Mouse (Mus musculus) hindbrain, embryonic 10.5 days (tissue): Measurements from ENCODE around the gene Hist1h2ac. TPM values are rescaled to one million over a fixed set of nuclear protein-coding genes. Genes with fewer than 3 reads are reported as not detected.
"Not testable (repeated sequence)": the region's sequence is repeated elsewhere in the genome, so short reads cannot be mapped to it uniquely, and the experiment has no call there.

Source experiments
- DNase-seq: peaks from one replicate; pipeline ENCODE4 v3.0.0-alpha.2; 2017; ENCODE audit warnings: low spot score
- H3K27ac ChIP-seq: fragments of 300-500 bp; sonication (generic); 2 replicates; pipeline ENCODE4 v1.5.1; 2016; ENCODE audit warnings: mild to moderate bottlenecking, moderate library complexity
- H3K27me3 ChIP-seq: fragments of 300-500 bp; sonication (generic); 2 replicates; pipeline ENCODE4 v1.6.1; 2016; ENCODE audit warnings: mild to moderate bottlenecking; ENCODE audit not compliant: poor library complexity, insufficient read depth, severe bottlenecking
- H3K36me3 ChIP-seq: fragments of 300-500 bp; sonication (generic); 2 replicates; pipeline ENCODE4 v1.6.1; 2016; ENCODE audit warnings: mild to moderate bottlenecking, moderate library complexity
- H3K4me1 ChIP-seq: fragments of 300-500 bp; sonication (generic); replicated peaks from 2 replicates; pipeline ENCODE4 v1.6.1; 2016; ENCODE audit warnings: mild to moderate bottlenecking
- H3K4me3 ChIP-seq: fragments of 300-500 bp; sonication (generic); 2 replicates; pipeline ENCODE4 v1.5.1; 2016; ENCODE audit warnings: mild to moderate bottlenecking, moderate library complexity
- H3K9me3 ChIP-seq: fragments of 300-500 bp; sonication (generic); 2 replicates; pipeline ENCODE4 v1.6.1; 2016; ENCODE audit warnings: mild to moderate bottlenecking, moderate library complexity
- WGBS: fragments of 180-500 bp; shearing (Covaris S2); methylation state at CpG from one replicate; pipeline ENCODE4 v1.1.7; 2016; 5-methylcytosine and 5-hydroxymethylcytosine counted together
- polyA plus RNA-seq: library from polyadenylated mRNA; unstranded; fragments of >200 nt; fragmentation: Nextera tagmentation; extraction: Ambion mirVana; gene quantifications from 2 replicates; pipeline ENCODE4 v1.2.1, GENCODE M21; 2016

Gene Hist1h2ac
- polyA plus RNA-seq, 1 experiment from 2014 or later, result 0.80 TPM

DNA sequence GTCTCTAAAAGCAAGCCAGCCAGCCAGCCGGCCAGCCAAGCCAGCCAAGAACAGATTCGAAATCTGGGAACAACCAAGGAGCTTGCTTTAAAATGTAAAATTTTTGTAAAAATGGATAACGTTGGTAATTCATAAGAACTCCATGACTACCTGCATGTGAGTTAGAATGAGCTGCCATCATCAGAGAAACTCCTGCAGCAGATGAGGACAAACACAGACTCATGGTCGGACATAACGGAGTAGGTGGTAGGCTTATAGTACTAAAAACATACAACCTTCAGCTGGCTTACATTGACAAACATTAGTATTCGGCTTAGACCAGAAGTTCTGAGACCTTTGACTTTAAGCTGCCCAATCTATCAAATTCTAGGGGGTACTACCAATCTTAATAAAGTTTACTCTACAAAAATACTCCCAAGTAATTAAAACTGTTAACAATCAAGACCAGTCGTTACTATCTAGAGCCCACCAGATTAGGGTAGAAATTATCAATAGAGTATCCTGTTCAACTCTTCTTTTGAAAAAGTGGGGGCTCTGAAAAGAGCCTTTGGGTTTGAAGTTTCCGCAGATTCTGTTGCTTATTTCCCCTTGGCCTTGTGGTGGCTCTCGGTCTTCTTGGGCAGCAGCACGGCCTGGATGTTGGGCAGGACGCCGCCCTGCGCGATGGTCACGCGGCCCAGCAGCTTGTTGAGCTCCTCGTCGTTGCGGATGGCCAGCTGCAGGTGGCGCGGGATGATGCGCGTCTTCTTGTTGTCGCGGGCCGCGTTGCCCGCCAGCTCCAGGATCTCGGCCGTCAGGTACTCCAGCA lies 597 bp downstream of the Hist1h2ac start:
- 11% methylated on average over 18 of the region's 30 CpGs for WGBS
- not testable (repeated sequence) for H3K27me3 ChIP-seq, H3K9me3 ChIP-seq, H3K36me3 ChIP-seq
- Histone ChIP-seq H3K4me1 (peaks cover 26% of the 10 kb centered on the region), H3K27ac (peak overlapping the region; percentile 88), H3K4me3 (peak overlapping the region; percentile 52)
- DNase-seq, result peak; percentile 34

DNA sequence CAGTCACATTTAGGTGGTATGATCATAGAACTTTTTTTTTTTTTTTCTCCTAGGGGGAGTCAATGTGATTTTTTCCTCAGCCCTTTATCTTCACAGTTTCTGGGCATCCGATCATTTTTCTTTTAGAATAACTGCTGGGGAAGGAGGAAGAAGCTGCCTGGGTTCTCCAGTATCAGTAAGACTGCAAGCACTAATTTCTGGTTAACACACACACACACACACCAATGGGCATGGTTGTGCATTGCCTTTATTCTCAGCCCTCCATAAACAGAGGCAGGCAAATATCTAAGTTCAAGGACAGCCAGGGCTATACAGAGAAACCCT lies 1.2 kb downstream of the Hist1h2ac start:
- no peaks in the 10 kb centered on the region for H3K36me3 ChIP-seq
- H3K27ac ChIP-seq, result peak overlapping the region; percentile 88
- DNase-seq, result no peak
- H3K9me3 ChIP-seq, result no peaks in the 10 kb centered on the region
- H3K4me3 ChIP-seq, result peak overlapping the region; percentile 52
- H3K27me3 ChIP-seq, result no peaks in the 10 kb centered on the region
- 66% methylated on average over 1 of the region's 1 CpGs for WGBS
- peaks cover 26% of the 10 kb centered on the region for H3K4me1 ChIP-seq

GRCm38 (mm10) chr13:23681990-23682582 lies 1.7 kb downstream of the Hist1h2ac start:
- WGBS, result 84% methylated on average over 6 of the region's 6 CpGs
- Histone ChIP-seq H3K4me3 (peak overlapping the region; percentile 52), H3K27ac (peak overlapping the region; percentile 88; the same call in 1 of the 2 replicates), H3K4me1 (peaks cover 26% of the 10 kb centered on the region), H3K27me3 (no peaks in the 10 kb centered on the region), H3K36me3 (no peaks in the 10 kb centered on the region), H3K9me3 (no peaks in the 10 kb centered on the region)
- DNase-seq, result peak; percentile 7

DNA sequence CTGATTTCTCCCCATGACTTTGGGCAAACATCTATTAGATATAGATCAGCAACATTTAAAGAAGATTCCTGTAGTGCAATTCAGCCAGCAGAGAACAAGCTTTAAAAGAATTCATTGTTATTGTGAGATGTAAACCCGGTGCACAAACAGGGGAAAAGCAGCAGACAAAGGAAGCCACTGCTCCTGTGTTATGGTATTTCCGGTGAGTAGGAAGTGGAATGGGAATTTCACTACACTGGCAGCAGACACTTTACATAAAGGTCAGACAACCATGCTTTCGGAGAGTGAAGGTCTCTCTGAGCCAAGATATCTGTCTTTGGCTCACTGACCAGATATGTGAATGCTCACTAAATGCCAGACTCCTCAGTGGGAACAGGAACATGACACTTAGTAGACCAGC lies 21.2 kb downstream of the Hist1h2ac start:
- no peak overlapping the region for H3K27ac ChIP-seq
- H3K4me3 ChIP-seq, result no peak overlapping the region
- H3K36me3 ChIP-seq, result no peaks in the 10 kb centered on the region
- H3K9me3 ChIP-seq, result no peaks in the 10 kb centered on the region
- no peak for DNase-seq
- H3K4me1 ChIP-seq, result no peaks in the 10 kb centered on the region
- 78% methylated on average over 3 of the region's 3 CpGs for WGBS
- H3K27me3 ChIP-seq, result no peaks in the 10 kb centered on the region

DNA sequence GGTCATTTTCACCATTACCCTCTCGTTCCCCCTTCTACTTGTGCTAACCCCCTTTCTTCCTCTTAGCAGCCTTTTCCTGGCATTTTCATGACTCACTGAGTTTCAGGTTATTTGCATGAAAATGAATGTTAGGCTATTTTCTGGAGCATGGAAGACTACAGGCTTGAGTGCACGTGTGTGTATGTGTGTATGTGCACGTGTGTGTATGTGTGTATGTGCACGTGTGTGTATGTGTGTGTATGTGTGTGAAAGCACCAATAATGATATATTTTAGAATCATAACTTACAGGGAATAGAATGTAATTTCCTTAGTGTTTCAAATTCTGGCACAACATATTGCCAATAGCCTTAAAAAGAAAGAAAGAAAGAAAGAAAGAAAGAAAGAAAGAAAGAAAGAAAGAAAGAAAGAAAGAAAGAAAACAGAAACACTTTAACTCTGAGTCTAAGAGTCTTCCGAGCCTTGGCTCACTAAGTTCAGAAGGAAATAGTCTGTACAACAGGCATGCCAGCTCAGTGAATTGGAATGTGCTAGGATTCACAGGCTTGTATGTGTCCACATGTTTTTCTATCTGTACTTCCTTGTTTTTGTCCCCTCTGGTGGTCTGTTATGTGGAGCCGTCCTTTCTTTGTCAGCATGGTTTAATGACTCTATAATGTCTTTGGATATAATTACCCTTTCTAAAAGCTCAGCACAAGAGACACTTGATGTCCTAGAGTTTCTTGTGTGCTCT lies 23.9 kb downstream of the Hist1h2ac start:
- DNase-seq, result no peak
- no peaks in the 10 kb centered on the region for H3K9me3 ChIP-seq
- H3K36me3 ChIP-seq, result no peaks in the 10 kb centered on the region
- WGBS, result 80% methylated on average over 6 of the region's 6 CpGs
- H3K4me3 ChIP-seq, result no peak overlapping the region
- H3K27me3 ChIP-seq, result no peaks in the 10 kb centered on the region
- no peak overlapping the region for H3K27ac ChIP-seq
- no peaks in the 10 kb centered on the region for H3K4me1 ChIP-seq

Other genes with a start within 250 kb of the Hist1h2ac start
- gene Btn1a1, start 218.0 kb downstream of the Hist1h2ac start, polyA plus RNA-seq, result 0.04 TPM in 1 of 2 replicates, not detected in the other
- 0.29 and 0.35 TPM in 2 replicates for gene Btn2a2, start 195.1 kb downstream of the Hist1h2ac start, polyA plus RNA-seq
- gene Hist1h4h, start 152.9 kb downstream of the Hist1h2ac start, polyA plus RNA-seq, result 5.8 and 7.4 TPM in 2 replicates
- 7.8 and 9.2 TPM in 2 replicates for gene Hist1h2af, start 150.0 kb downstream of the Hist1h2ac start, polyA plus RNA-seq
- 3.3 and 6.0 TPM in 2 replicates for gene Hist1h3g, start 148.5 kb downstream of the Hist1h2ac start, polyA plus RNA-seq
- gene Hist1h2bh, start 140.6 kb downstream of the Hist1h2ac start, polyA plus RNA-seq, result 0.51 and 1.1 TPM in 2 replicates
- gene Hist1h3f, start 139.9 kb downstream of the Hist1h2ac start, polyA plus RNA-seq, result 0.92 and 1.1 TPM in 2 replicates
- gene Hist1h4f, start 132.3 kb downstream of the Hist1h2ac start, polyA plus RNA-seq, result 0.56 TPM in 1 of 2 replicates, not detected in the other
- gene Hist1h1d, start 130.7 kb downstream of the Hist1h2ac start, polyA plus RNA-seq, result 0.37 and 0.49 TPM in 2 replicates
- gene Hist1h3e, start 121.6 kb downstream of the Hist1h2ac start, polyA plus RNA-seq, result 5.3 and 5.6 TPM in 2 replicates
- 102 and 103 TPM in 2 replicates for gene Hist1h2ae, start 112.7 kb downstream of the Hist1h2ac start, polyA plus RNA-seq
- 7.0 and 7.3 TPM in 2 replicates for gene Hist1h2bg, start 112.6 kb downstream of the Hist1h2ac start, polyA plus RNA-seq
- gene Hist1h2bf, start 109.8 kb downstream of the Hist1h2ac start, polyA plus RNA-seq, result 4.7 and 5.1 TPM in 2 replicates
- gene Hist1h2ad, start 109.6 kb downstream of the Hist1h2ac start, polyA plus RNA-seq, result 1.8 and 2.2 TPM in 2 replicates
- 4.8 and 10.9 TPM in 2 replicates for gene Hist1h3d, start 108.2 kb downstream of the Hist1h2ac start, polyA plus RNA-seq
- 101 and 107 TPM in 2 replicates for gene Hist1h4d, start 102.3 kb downstream of the Hist1h2ac start, polyA plus RNA-seq
- gene Hist1h2be, start 62.8 kb downstream of the Hist1h2ac start, polyA plus RNA-seq, result 2.5 and 2.7 TPM in 2 replicates
- 22.0 and 26.3 TPM in 2 replicates for gene Hist1h1e, start 61.4 kb downstream of the Hist1h2ac start, polyA plus RNA-seq
- gene Hist1h2bc, start 251 bp upstream of the Hist1h2ac start, polyA plus RNA-seq, result 23.1 and 26.2 TPM in 2 replicates
- not detected in 2 replicates for gene Hist1h1t, start 11.9 kb upstream of the Hist1h2ac start, polyA plus RNA-seq
- gene Hist1h4c, start 14.5 kb upstream of the Hist1h2ac start, polyA plus RNA-seq, result 5.4 TPM in 2 replicates
- gene Hfe, start 26.9 kb upstream of the Hist1h2ac start, polyA plus RNA-seq, result 3.2 and 3.5 TPM in 2 replicates
- 10.6 and 12.6 TPM in 2 replicates for gene Hist1h1c, start 54.9 kb upstream of the Hist1h2ac start, polyA plus RNA-seq
- gene Hist1h3c, start 61.7 kb upstream of the Hist1h2ac start, polyA plus RNA-seq, result 6.9 and 8.6 TPM in 2 replicates
- gene Hist1h2bb, start 62.8 kb upstream of the Hist1h2ac start, polyA plus RNA-seq, result 1.8 and 2.4 TPM in 2 replicates
- gene Hist1h2ab, start 67.2 kb upstream of the Hist1h2ac start, polyA plus RNA-seq, result 45.2 and 49.3 TPM in 2 replicates
- 5.5 and 8.8 TPM in 2 replicates for gene Hist1h3b, start 68.3 kb upstream of the Hist1h2ac start, polyA plus RNA-seq
- gene Hist1h4b, start 73.1 kb upstream of the Hist1h2ac start, polyA plus RNA-seq, result 4.9 and 5.4 TPM in 2 replicates
- gene Hist1h4a, start 77.3 kb upstream of the Hist1h2ac start, polyA plus RNA-seq, result not detected in 2 replicates
- gene Hist1h3a, start 78.4 kb upstream of the Hist1h2ac start, polyA plus RNA-seq, result 3.7 and 4.8 TPM in 2 replicates
- 2.3 and 3.4 TPM in 2 replicates for gene Hist1h1a, start 79.7 kb upstream of the Hist1h2ac start, polyA plus RNA-seq
- not detected in 2 replicates for gene Trim38, start 86.0 kb upstream of the Hist1h2ac start, polyA plus RNA-seq
- not detected in 2 replicates for gene Slc17a2, start 123.0 kb upstream of the Hist1h2ac start, polyA plus RNA-seq
- not detected in 2 replicates for gene Slc17a3, start 155.5 kb upstream of the Hist1h2ac start, polyA plus RNA-seq
- not detected in 2 replicates for gene Slc17a1, start 183.8 kb upstream of the Hist1h2ac start, polyA plus RNA-seq
- not detected in 2 replicates for gene Slc17a4, start 231.1 kb upstream of the Hist1h2ac start, polyA plus RNA-seq